Mouse (Mus musculus) thymus, postnatal 10 days (tissue): ENCODE data around the gene Limk1.

ENCODE experiments used
- DNase-seq, 2 experiments: peaks; one replicate each; pipeline ENCODE4 v3.0.0; 2021; ENCODE audit warnings: low spot score in 2 of 2

Limk1 gene

DNA sequence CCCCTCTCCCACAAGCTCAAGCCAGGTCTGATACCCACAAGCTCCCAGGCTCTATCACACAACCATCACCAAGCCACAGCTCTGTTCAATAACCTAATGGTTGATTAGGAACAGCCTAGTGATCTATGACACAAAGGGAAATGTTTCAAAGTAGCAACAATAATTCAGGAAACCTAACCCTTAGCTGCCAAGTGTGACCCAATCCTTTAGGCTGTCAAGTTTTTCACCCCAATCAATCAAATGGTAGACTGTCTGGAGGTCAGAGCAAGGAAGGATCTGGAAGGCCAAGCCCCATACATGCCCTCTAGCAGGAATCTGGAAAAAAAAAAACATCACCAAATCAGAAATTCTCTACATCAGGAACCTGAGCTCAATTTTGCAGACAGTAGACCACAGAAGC lies 57.6 kb downstream of the Limk1 start:
- DNase-seq = no peak

DNA sequence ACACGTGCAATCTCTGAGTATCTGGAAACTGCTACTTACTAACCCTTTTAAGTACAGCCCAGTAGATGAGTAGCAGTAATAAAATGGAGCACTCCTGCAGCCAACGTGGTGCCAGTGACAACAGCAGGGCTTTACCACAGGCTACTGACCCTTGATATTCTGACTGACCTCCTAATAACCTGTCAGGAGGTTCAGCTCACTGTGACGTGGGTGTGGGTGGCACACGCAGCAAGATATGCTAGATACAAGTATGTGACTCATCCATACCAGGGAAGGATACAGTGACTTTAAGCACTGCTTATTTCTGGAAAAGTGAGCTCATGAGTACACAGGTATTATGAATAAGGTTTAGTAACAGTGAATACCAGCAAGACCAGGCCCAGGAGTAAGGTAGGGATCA lies 58.9 kb downstream of the Limk1 start:
- no peak for DNase-seq

DNA sequence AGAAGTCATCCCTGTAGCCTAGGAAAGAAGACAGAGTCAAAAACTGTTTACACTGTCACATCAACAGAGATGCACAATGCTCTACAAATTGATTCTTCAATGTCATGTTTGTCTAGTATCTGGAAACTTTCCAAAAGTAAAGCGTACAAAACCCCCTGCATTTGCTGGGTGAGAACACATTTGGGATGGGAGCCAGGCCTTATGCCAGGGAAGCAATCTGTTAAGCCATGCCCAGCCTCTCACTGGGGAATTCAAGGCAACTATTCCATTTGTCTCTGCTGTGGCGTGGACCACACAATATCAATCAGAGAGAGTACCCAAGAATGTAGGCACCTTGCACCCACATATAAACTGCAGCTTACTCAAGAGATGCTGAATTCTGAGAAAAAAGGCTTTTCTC lies 66.3 kb downstream of the Limk1 start:
- no peak for DNase-seq

DNA sequence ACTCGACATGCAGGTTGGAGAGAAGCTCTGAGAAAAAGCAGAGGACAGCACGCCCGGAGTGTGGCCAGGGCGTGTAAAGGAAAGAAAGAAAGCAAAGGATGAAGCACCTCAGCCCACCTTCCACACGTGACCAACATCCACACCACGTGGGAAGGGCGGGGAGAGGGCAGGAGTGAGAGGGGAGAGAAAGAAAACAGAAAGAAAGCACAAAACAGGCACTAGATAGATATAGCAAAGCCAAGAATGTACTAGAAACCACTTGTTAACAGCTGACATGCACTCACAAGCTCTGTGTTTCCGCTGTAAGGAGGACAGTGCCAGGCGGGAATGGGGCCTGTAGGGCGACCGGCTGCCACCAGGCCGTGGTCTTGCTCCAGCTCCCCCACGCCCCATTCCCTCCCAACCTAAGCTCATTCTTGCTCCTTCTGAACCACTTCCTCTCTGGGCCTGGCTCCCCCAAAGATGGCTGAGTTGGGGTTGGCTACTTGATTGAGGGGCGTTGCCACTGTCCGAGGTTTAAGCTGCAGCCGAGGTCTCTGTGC lies 67.2 kb downstream of the Limk1 start:
- DNase-seq = no peak

DNA sequence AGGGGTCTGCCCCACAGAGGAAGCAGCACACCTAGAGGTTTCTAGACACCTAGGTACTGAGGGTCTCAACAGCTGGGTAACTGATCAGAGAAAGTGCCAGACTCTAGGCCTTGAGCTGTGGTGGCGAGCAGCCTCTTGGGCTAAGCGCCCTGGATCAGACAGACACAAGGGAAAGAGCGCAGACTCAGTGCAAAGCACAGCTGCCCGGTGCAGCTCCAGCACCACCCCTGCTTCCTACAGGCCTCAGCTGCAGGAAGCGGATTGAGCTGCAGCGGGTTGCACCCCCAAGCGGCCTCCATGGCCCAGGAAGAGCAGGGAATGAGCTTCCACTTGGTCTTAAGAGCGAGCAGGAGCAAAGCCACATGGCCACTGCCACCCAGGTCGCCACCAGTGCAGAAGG lies 67.9 kb downstream of the Limk1 start:
- DNase-seq = no peak

DNA sequence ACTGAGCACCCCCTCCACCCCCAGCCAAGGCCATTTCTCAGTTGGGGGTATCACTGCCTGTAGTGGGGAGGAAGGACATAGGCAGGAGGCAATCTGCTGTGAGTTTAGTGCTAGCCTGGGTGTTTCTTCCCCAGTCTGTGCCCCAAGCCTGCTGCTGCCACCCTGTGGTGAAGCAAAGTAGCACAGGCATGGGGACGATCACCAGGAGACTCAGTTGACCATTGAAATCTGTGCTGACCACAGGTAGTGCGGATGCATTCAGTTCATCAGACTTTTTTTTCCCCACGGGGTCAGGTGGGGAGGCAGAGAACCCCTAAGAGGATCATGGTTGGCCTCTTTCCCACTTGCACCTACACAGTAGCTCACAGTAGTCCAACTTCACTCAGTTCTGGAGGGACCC lies 71.3 kb downstream of the Limk1 start:
- peak; percentile 23 to 64 for DNase-seq

DNA sequence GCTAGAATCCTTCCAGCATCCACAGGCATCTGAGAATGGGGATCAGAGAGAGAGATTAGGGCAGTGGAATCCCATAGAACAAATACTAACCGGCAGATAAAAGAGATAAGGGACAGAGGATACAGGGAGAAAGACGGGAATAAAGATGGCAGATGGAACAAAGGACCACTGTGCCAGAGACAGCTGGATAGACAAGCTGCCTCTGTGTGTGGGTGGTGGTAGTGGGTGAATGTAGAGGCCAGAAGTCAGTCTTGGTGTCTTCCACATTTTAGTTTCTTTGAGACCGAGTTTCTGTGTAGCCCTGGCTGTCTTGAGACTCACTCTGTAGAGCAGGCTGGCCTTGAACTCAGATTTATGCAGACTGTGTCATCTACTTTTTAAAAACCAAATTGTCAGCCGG lies 72.6 kb downstream of the Limk1 start:
- DNase-seq = no peak

DNA sequence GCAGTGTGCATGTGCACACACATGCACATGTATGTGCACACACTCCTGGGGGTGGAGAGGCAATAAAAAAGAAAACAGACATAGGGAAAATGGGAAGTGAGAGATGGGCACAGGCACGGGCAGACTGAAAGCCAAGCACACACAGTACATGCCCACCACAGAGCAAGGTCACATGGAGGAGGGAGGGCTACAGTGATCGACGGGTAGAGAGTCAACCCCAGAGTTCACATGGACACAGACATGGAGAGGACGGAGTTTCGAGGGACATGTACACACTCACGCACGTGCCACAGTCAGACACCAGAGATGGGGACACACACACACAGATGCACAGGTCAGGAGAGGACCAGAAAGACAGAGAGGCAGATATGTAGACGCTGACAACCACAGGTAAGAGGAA lies 73.0 kb downstream of the Limk1 start:
- DNase-seq = no peak

DNA sequence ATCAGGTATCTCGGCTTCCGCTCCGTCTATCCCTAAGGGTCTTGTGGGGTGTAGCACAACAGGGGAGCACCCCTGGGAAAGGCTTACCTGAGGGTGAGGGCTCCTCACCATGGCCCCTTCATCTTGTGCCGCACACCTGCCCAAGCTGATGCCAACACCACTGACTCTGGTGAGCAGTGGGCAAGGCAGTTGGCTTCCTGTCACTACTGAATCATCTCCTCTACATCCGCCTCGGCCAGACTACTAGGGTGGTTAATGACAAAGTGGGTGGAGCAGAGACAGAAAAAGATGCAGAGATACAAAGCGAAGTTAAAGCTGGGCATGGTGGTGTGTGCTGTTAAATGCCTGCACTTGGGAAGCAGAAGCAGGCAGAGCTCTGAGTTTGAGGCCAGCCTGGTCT lies 73.6 kb downstream of the Limk1 start, which contains the start of gene Lat2:
Gene Lat2 (minus strand): TSS at position 224 of the 400 bp plus-strand sequence.
- DNase-seq = no peak

DNA sequence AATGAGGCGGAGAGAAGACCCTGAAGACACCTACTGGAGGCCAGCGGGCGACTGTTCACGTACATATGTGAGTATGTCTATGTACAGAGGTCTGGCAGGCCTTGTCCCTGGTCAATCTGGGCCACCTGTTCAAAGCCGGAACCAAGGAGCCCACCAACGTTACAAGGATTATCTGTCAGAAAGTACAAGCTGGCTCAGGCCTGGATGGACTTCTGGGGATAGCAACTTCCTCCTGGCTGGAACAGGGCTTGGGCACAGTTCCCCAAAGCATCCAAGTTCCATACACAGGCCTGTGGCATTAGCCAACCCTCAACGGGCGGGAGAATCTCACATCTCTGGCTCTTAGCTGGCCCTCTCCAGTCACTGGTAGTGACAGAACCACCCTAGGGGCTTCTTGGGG lies 74.1 kb downstream of the Limk1 start:
- no peak for DNase-seq

DNA sequence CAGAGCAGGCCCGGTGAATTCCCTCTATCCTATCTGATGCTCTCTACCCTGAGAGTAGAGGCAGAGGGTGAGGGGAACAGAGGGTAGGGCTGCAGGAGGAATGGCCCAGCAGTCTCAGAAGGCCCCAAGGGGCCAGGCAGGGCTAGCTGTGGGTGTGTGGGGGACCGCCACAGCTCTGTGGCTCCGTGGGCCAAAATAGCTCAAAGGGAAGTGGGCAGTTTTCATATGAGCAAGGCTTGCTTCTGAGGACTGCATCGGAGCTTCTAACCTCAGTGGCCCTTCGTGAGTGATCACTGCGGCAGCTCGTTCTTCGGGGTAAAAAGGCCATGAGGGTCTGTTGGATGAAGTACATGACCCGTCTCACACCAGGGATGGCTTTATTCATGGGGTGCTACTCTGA lies 74.7 kb downstream of the Limk1 start:
- DNase-seq = no peak

DNA sequence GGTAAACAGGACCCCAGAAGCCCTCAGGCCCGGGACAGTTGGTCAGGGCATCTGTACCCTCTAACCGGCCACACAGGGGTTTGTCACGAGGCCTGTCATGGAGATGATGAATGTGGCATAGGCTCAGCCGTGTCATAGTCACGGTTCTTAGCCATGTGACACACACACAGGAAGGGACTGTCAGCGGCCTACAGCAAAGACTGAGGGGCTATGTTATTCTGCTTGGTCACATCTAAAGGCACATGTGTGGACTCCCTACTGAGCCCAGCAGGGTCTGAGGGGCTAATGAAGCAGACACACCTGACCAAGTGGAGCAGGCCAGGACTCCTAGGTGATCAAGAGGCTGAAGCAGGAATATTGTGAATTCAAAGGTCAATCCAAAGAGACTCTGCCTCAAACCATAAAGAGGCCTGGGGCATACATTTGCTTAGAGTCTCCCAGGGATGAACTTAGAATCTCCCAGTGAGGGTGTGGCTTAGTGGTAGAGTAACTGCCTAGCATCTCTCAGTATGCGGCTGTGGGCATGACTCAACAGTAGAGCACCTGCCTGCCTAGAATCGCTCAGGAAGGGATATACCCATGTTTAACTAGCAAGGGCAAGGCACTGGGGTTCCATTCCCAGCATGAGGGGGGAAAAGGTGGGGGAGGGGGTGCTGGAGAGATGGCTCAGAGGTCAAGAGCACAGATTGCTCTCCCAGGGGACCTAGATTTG lies 76.4 kb downstream of the Limk1 start:
- DNase-seq = no peak

DNA sequence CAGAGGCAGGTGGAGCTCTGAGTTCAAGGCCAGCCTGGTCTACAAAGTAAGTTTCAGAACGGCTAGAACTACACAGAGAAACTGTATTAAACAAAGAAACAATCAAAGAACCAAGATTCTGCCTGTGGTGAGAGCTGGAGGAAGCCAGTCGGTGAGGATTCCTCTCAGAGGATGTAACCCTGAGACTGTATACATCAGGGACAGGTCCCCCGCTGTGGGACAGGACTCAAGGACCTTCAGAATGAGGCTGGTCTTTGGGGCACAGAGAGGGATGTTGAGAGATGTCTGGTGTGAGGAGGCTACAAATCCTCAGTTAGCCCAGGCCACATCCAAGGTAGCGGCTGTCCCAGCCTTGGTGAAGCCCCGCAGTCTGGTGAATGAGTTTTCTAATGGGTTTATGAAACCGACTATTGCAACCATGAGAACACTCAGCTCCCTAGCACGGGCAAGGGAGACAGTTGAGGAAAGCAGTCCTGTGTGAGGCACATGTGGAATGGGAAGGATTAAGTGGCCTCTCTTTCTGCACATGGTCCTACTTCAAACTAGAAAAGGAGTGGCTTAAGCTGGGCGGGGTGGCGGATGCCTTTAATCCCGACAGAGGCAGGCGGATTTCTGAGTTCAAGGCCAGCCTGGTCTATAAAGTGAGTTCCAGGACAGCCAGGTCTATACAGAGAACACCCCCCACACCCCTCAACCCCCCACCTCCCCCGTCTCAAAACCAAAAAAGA lies 78.3 kb downstream of the Limk1 start:
- no peak for DNase-seq

DNA sequence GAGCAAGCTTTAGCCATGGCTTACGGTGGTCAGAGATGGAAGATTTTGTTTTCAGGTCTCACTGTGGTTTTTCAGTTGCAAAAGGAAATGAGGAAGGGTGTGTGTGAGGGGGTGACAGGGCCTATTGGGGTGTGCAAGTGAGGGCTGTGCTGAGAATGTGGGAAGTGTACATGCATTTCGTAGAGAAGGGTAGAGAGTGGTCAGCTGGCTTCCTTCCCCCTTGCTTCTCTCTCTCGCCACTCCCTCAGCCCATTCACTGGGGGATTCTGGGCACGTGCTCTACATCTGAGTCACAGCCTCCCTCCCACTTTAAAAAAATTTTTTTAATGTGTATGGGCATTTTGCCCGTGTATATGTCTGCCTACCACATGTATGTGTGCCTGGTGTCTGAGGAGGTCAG lies 81.3 kb downstream of the Limk1 start:
- no peak for DNase-seq

DNA sequence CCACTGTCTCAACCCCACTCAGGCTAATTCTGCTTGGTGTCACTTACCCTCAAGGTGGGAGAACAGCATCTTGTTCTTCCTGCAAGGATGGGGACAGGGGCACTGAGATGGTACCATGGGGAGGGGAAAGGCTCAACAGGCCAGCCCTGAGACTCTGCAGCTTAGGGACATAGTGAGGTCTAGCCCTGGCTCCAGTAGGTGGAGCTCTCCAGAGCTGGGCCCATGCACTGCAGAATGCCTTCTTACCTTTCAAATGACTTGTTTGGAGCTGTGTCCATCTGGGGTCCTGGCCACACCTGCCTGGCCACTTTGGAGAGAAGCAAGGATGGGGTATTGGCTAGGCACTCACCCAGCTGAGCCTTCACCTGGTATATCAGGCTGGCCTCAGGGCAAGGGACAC lies 82.1 kb downstream of the Limk1 start:
- peak in 1 of 2 experiments; percentile 17 for DNase-seq
